Mouse (Mus musculus): ENCODE results near the gene Ntmt1.

GRCm38 (mm10) chr2:30807648-30808295 is at the start of gene Ntmt1:
- TF ChIP-seq POLR2A (IDR thresholded peaks at IDR 0.05; ENCODE audit: low read depth, low read length) (peak; percentile 66), CTCF (IDR thresholded peaks at IDR 0.05; ENCODE audit: extremely low read depth, insufficient read depth, insufficient read length, insufficient replicate concordance) (no peak)
